Mouse (Mus musculus): ENCODE data around the gene Ntrk3.
A peak's percentile ranks its signal among the peaks of the same experiment; 100 is the strongest.

Ntrk3 gene

GRCm38 (mm10) chr7:78737614-78738210, at the start of gene Ntrk3:
Ntrk3 (minus strand) TSS chr7:78738012.
- DNase-seq (ENCODE audit: low spot score), result no peak

GRCm38 (mm10) chr7:78785906-78786305, 48.1 kb upstream of the Ntrk3 start:
- DNase-seq (ENCODE audit: low spot score), result peak; percentile 71

GRCm38 (mm10) chr7:78782639-78783581, 45.1 kb upstream of the Ntrk3 start, which contains the start of the genes Mrps11 and Mrpl46:
Mrps11 (plus strand) TSS chr7:78783119.
Mrpl46 (minus strand) TSS chr7:78783531.
- DNase-seq (ENCODE audit: low spot score), result peak; percentile 72

- no peak for DNase-seq (ENCODE audit: low spot score)
These were observed 40.9 kb upstream of the Ntrk3 start for GRCm38 (mm10) chr7:78778741-78779140.

GRCm38 (mm10) chr7:78770936-78771335, 33.1 kb upstream of the Ntrk3 start:
- DNase-seq (ENCODE audit: low spot score), result no peak

- no peak for DNase-seq (ENCODE audit: low spot score)
These were observed 31.4 kb upstream of the Ntrk3 start for GRCm38 (mm10) chr7:78769075-78769652.

- DNase-seq (ENCODE audit: low spot score), result no peak
These were observed 30.2 kb upstream of the Ntrk3 start for GRCm38 (mm10) chr7:78767929-78768531.

GRCm38 (mm10) chr7:78766019-78766683, 28.3 kb upstream of the Ntrk3 start:
- DNase-seq (ENCODE audit: low spot score), result peak; percentile 20

- no peak for DNase-seq (ENCODE audit: low spot score)
These were observed 27.4 kb upstream of the Ntrk3 start for GRCm38 (mm10) chr7:78765215-78765631.

- DNase-seq (ENCODE audit: low spot score), result no peak
These were observed 26.0 kb upstream of the Ntrk3 start for GRCm38 (mm10) chr7:78763801-78764200.

- no peak for DNase-seq (ENCODE audit: low spot score)
These were observed 16.7 kb upstream of the Ntrk3 start for GRCm38 (mm10) chr7:78754458-78755000.

GRCm38 (mm10) chr7:78753752-78754457, 16.1 kb upstream of the Ntrk3 start:
- no peak for DNase-seq (ENCODE audit: low spot score)

GRCm38 (mm10) chr7:78752961-78753360, 15.1 kb upstream of the Ntrk3 start:
- DNase-seq (ENCODE audit: low spot score), result no peak

GRCm38 (mm10) chr7:78743731-78744385, 6.0 kb upstream of the Ntrk3 start:
- DNase-seq (ENCODE audit: low spot score), result no peak

- no peak for DNase-seq (ENCODE audit: low spot score)
These were observed 1.7 kb upstream of the Ntrk3 start for GRCm38 (mm10) chr7:78739351-78740000.

- no peak for DNase-seq (ENCODE audit: low spot score)
These were observed 616 bp downstream of the Ntrk3 start for GRCm38 (mm10) chr7:78737196-78737595.

- DNase-seq (ENCODE audit: low spot score), result no peak
These were observed 6.4 kb downstream of the Ntrk3 start for GRCm38 (mm10) chr7:78731391-78731790.

GRCm38 (mm10) chr7:78724591-78724990, 13.2 kb downstream of the Ntrk3 start:
- no peak for DNase-seq (ENCODE audit: low spot score)

GRCm38 (mm10) chr7:78722051-78722450, 15.8 kb downstream of the Ntrk3 start:
- no peak for DNase-seq (ENCODE audit: low spot score)

Data from ovary, adult 18-20 months (tissue).